Mouse (Mus musculus) B cell, adult 2 months (primary cell): ENCODE data around the gene Gm15128.
"Not testable (repeated sequence)": the region's sequence is repeated elsewhere in the genome, so short reads cannot be mapped to it uniquely, and the experiment has no call there.

Experiments used
- DNase-seq, 2 experiments: peaks; one replicate each; pipeline ENCODE4 v3.0.0; 2022

Gm15128 gene

DNA sequence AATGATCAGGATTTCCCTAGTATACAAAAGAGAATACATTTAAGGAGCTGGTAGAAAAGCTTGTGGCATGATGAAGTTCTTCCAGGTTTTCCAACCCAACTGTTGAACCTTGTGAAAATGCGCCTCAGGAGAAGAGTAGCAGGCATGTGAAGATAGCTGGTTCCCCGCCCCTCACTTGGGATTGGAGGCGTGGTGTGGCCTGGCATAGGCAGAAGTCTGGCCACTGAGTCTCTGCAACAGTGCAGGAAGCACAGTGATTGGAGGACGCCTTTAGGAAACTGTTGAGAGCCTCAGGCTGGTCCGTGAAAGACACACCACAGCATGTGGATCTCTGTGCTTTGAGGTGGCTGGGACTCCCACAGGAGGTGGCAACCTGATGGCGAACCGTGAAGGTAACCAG is at the start of gene Gm15128:
Gene Gm15128 (plus strand): TSS at position 301 of the 400 bp plus-strand sequence.
- not testable (repeated sequence) for DNase-seq
